Mouse (Mus musculus) E14TG2a.4 (cell line): ENCODE data around the gene Ttll8.

Experiments used
- CTCF ChIP-seq: conservative IDR thresholded peaks from 2 replicates; pipeline ENCODE4 v1.5.1; 2014; ENCODE audit warnings: low read length
- NANOG ChIP-seq: IDR thresholded peaks from 2 replicates; pipeline ENCODE4 v1.6.1; 2014; ENCODE audit warnings: borderline replicate concordance, low read length, mixed read lengths
- POU5F1 ChIP-seq: IDR thresholded peaks from 2 replicates; pipeline ENCODE4 v1.6.1; 2014; ENCODE audit warnings: low read length, borderline replicate concordance

DNA sequence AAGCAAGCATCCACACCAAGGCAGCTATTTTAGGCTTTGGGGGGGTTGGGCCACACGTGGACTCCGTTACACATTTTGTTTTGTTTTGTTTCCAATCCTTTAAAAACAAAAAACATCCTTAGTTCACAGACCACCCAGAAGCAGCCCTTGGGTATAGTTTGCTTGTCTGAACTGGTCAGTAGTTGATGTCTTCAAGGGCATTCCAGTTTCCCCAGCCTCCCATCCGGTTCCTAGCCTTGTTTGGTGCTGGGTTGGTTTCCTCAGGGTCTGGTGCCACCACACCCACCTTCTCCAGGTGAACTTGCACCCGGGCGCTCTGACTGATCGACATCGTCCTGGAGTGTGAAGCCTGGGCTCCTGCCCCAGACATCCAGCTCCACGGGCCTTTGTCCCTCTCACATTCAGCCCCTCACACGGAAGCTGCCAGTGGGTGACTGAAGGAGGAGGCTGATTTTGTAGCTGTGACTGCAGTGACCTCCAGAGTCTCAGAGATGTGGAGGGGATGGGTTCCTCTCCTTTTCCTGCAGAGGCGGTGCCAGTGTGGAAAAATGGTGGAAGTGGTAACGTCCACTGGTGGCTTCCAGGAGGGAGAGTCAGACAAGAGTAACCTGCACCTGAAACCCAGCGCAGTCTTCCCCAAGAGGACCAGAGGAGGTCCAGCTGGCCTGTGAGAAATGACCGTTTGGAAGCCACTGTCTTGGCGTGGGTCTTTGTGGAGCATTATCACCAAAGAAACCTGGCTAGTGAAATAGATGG, 50.0 kb downstream of the Ttll8 start:
- TF ChIP-seq CTCF (no peak), NANOG (no peak), POU5F1 (no peak)
